Mouse (Mus musculus) mesoderm, embryonic 11.5 days (tissue): ENCODE data around the gene Map2k2.
"Not testable (repeated sequence)": the region's sequence is repeated elsewhere in the genome, so short reads cannot be mapped to it uniquely, and the experiment has no call there.

Experiments used
- DNase-seq: peaks from one replicate; pipeline ENCODE4 v3.0.0-alpha.2; 2012; ENCODE audit warnings: low read depth, low spot score

Map2k2 gene

GRCm38 (mm10) chr10:81142551-81142981 is 36.9 kb downstream of the Map2k2 start:
- DNase-seq: no peak

- DNase-seq: no peak
Observed at GRCm38 (mm10) chr10:81143157-81143633, 37.5 kb downstream of the Map2k2 start.

GRCm38 (mm10) chr10:81143845-81144437 is 38.2 kb downstream of the Map2k2 start:
- no peak for DNase-seq

GRCm38 (mm10) chr10:81144667-81145066 is 39.0 kb downstream of the Map2k2 start:
- no peak for DNase-seq

GRCm38 (mm10) chr10:81145307-81145706 is 39.6 kb downstream of the Map2k2 start:
- DNase-seq: no peak

GRCm38 (mm10) chr10:81145778-81146177 is 40.1 kb downstream of the Map2k2 start:
- DNase-seq: no peak

- no peak for DNase-seq
Observed at GRCm38 (mm10) chr10:81146296-81146695, 40.6 kb downstream of the Map2k2 start.

GRCm38 (mm10) chr10:81151261-81151660 is 45.5 kb downstream of the Map2k2 start:
- DNase-seq: no peak

GRCm38 (mm10) chr10:81152609-81153008 is 46.9 kb downstream of the Map2k2 start:
- DNase-seq: no peak

- DNase-seq: no peak
Observed at GRCm38 (mm10) chr10:81154313-81154712, 48.6 kb downstream of the Map2k2 start.

- no peak for DNase-seq
Observed at GRCm38 (mm10) chr10:81154736-81155135, 49.0 kb downstream of the Map2k2 start.

- DNase-seq: peak; percentile 73
Observed at GRCm38 (mm10) chr10:81161602-81162317, 56.0 kb downstream of the Map2k2 start.

- DNase-seq: no peak
Observed at GRCm38 (mm10) chr10:81162318-81162652, 56.6 kb downstream of the Map2k2 start.

GRCm38 (mm10) chr10:81165118-81165517 is 59.4 kb downstream of the Map2k2 start:
- DNase-seq: no peak

- DNase-seq: peak; percentile 99
Observed at GRCm38 (mm10) chr10:81167200-81168086, 61.7 kb downstream of the Map2k2 start, which contains the start of gene Pias4. Pias4 (minus strand) TSS chr10:81167923.

GRCm38 (mm10) chr10:81168087-81168431 is 62.3 kb downstream of the Map2k2 start:
- DNase-seq: no peak

- DNase-seq: peak; percentile 73
Observed at GRCm38 (mm10) chr10:81168521-81169244, 63.0 kb downstream of the Map2k2 start.

GRCm38 (mm10) chr10:81169411-81169900 is 63.7 kb downstream of the Map2k2 start:
- DNase-seq: not testable (repeated sequence)

- peak; percentile 92 for DNase-seq
Observed at GRCm38 (mm10) chr10:81173132-81173531, 67.4 kb downstream of the Map2k2 start.

- DNase-seq: peak; percentile 94
Observed at GRCm38 (mm10) chr10:81174617-81175344, 69.1 kb downstream of the Map2k2 start.

GRCm38 (mm10) chr10:81175345-81175701 is 69.6 kb downstream of the Map2k2 start:
- DNase-seq: not testable (repeated sequence)
